Mouse (Mus musculus) cerebellum, adult (tissue): Measurements from ENCODE around the gene Ros1.

Source experiments
- ATAC-seq: cut with Nextera tagmentation; 2 replicates; pipeline ENCODE4 v1.9.2; 2017; ENCODE audit warnings: mild to moderate bottlenecking, moderate library complexity, mixed read lengths; ENCODE audit not compliant: insufficient number of reproducible peaks, low FRiP score, low TSS enrichment

Ros1 gene

GRCm38 (mm10) chr10:52160604-52161003, 34.4 kb downstream of the Ros1 start:
- no peak for ATAC-seq

- no peak for ATAC-seq
Measured at GRCm38 (mm10) chr10:52159704-52160103, 35.3 kb downstream of the Ros1 start.

- ATAC-seq, result no peak
Measured at GRCm38 (mm10) chr10:52133354-52134074, 61.5 kb downstream of the Ros1 start.

- no peak for ATAC-seq
Measured at GRCm38 (mm10) chr10:52130762-52131161, 64.3 kb downstream of the Ros1 start.

GRCm38 (mm10) chr10:52128874-52129412, 66.1 kb downstream of the Ros1 start:
- no peak for ATAC-seq

- peak; percentile 45; the same call in 1 of the 2 replicates for ATAC-seq
Measured at GRCm38 (mm10) chr10:52106164-52106757, 88.8 kb downstream of the Ros1 start.

GRCm38 (mm10) chr10:52101273-52101672, 93.8 kb downstream of the Ros1 start:
- no peak for ATAC-seq

- ATAC-seq, result no peak
Measured at GRCm38 (mm10) chr10:52092181-52092580, 102.9 kb downstream of the Ros1 start.

GRCm38 (mm10) chr10:52086681-52087080, 108.4 kb downstream of the Ros1 start:
- ATAC-seq, result no peak

- ATAC-seq, result peak; percentile 56; the same call in 1 of the 2 replicates
Measured at GRCm38 (mm10) chr10:52072482-52072881, 122.6 kb downstream of the Ros1 start.

- ATAC-seq, result no peak
Measured at GRCm38 (mm10) chr10:52048287-52048686, 146.8 kb downstream of the Ros1 start.

- no peak for ATAC-seq
Measured at GRCm38 (mm10) chr10:52043086-52043485, 152.0 kb downstream of the Ros1 start.

- no peak for ATAC-seq
Measured at GRCm38 (mm10) chr10:52039392-52039791, 155.7 kb downstream of the Ros1 start.

GRCm38 (mm10) chr10:52033729-52034128, 161.3 kb downstream of the Ros1 start:
- no peak for ATAC-seq

- ATAC-seq, result no peak
Measured at GRCm38 (mm10) chr10:52029421-52030080, 165.5 kb downstream of the Ros1 start.

GRCm38 (mm10) chr10:52028561-52029370, 166.3 kb downstream of the Ros1 start:
- ATAC-seq, result no peak

GRCm38 (mm10) chr10:52027161-52028035, 167.6 kb downstream of the Ros1 start:
- no peak for ATAC-seq

GRCm38 (mm10) chr10:52025821-52026220, 169.2 kb downstream of the Ros1 start:
- ATAC-seq, result no peak

- no peak for ATAC-seq
Measured at GRCm38 (mm10) chr10:52025291-52025690, 169.8 kb downstream of the Ros1 start.

- ATAC-seq, result no peak
Measured at GRCm38 (mm10) chr10:52024053-52024410, 171.0 kb downstream of the Ros1 start.
